Mouse (Mus musculus) bone marrow, adult 2 months (tissue): ENCODE data around the gene Ptpra.

Source experiments
- CTCF ChIP-seq: fragments of 200-500 bp; IDR thresholded peaks from 2 replicates; pipeline ENCODE4 v1.5.1; 2011; ENCODE audit warnings: low read length, control low read depth; ENCODE audit not compliant: control insufficient read depth, insufficient read depth
- POLR2A ChIP-seq: fragments of 200-500 bp; IDR thresholded peaks from 2 replicates; pipeline ENCODE4 v1.6.1; 2011; ENCODE audit warnings: low read depth, mild to moderate bottlenecking, control low read depth, low read length, borderline replicate concordance; ENCODE audit not compliant: control insufficient read depth

- TF ChIP-seq POLR2A (no peak), CTCF (no peak)
Measured at GRCm38 (mm10) chr2:130438861-130439260, 11.2 kb upstream of the Ptpra start.
